Mouse (Mus musculus) stomach, postnatal 0 days (tissue): ENCODE results near the gene Slc7a6. TPM values are rescaled to one million over a fixed set of nuclear protein-coding genes. Genes with fewer than 3 reads are reported as not detected.

Experiments used
- ATAC-seq: fragments of 200-750 bp; cut with Nextera tagmentation; 2 replicates; pipeline ENCODE4 v1.8.0; 2017; ENCODE audit not compliant: low FRiP score, low TSS enrichment
- DNase-seq: peaks from one replicate; pipeline ENCODE4 v3.0.0-alpha.2; 2016; ENCODE audit warnings: low spot score
- H3K27ac ChIP-seq: fragments of 300-500 bp; sonication (generic); replicated peaks from 2 replicates; pipeline ENCODE4 v1.5.1; 2014; ENCODE audit warnings: mild to moderate bottlenecking, control low read depth
- H3K27me3 ChIP-seq: fragments of 300-500 bp; sonication (generic); 2 replicates; pipeline ENCODE4 v1.6.1; 2014; ENCODE audit warnings: low read length; ENCODE audit not compliant: control insufficient read depth, insufficient read depth
- H3K36me3 ChIP-seq: fragments of 300-500 bp; sonication (generic); 2 replicates; pipeline ENCODE4 v1.6.1; 2014; ENCODE audit warnings: low read length, mixed read lengths; ENCODE audit not compliant: control insufficient read depth, insufficient read depth
- H3K4me1 ChIP-seq: fragments of 300-500 bp; sonication (generic); replicated peaks from 2 replicates; pipeline ENCODE4 v1.6.1; 2014; ENCODE audit warnings: antibody characterized with exemption; ENCODE audit not compliant: control insufficient read depth, insufficient read depth
- H3K4me2 ChIP-seq: fragments of 300-500 bp; sonication (generic); replicated peaks from 2 replicates; pipeline ENCODE4 v1.6.1; 2014; ENCODE audit warnings: low read depth, mild to moderate bottlenecking, control low read depth, moderate library complexity
- H3K4me3 ChIP-seq: fragments of 300-500 bp; sonication (generic); 2 replicates; pipeline ENCODE4 v1.5.1; 2014; ENCODE audit warnings: low read depth, low read length, control low read depth
- H3K9ac ChIP-seq: fragments of 300-500 bp; sonication (generic); 2 replicates; pipeline ENCODE4 v1.6.1; 2014; ENCODE audit warnings: mild to moderate bottlenecking, low read length, control low read depth, mixed read lengths
- H3K9me3 ChIP-seq: fragments of 300-500 bp; sonication (generic); 2 replicates; pipeline ENCODE4 v1.6.1; 2016; ENCODE audit warnings: low read length; ENCODE audit not compliant: control insufficient read depth
- CTCF ChIP-seq: IDR thresholded peaks from 2 replicates; pipeline ENCODE4 v1.5.1; 2016; ENCODE audit warnings: antibody characterized with exemption, low read depth, mild to moderate bottlenecking, moderate library complexity
- EP300 ChIP-seq: optimal IDR thresholded peaks from 2 replicates; pipeline ENCODE3; 2016; ENCODE audit warnings: antibody characterized with exemption
- WGBS: fragments of 180-500 bp; shearing (Covaris S2); extraction: QIAGEN DNeasy Blood & Tissue Kit; methylation state at CpG from one replicate; pipeline ENCODE4 v1.1.7; 2014; 5-methylcytosine and 5-hydroxymethylcytosine counted together
- polyA plus RNA-seq: library from polyadenylated mRNA; unstranded; fragments of >200 nt; fragmentation: Nextera tagmentation; extraction: Ambion mirVana; gene quantifications from 2 replicates; pipeline ENCODE4 v1.2.1, GENCODE M21; 2015

Slc7a6 gene
- polyA plus RNA-seq, 1 experiment from 2014 or later = 25.8 TPM

DNA sequence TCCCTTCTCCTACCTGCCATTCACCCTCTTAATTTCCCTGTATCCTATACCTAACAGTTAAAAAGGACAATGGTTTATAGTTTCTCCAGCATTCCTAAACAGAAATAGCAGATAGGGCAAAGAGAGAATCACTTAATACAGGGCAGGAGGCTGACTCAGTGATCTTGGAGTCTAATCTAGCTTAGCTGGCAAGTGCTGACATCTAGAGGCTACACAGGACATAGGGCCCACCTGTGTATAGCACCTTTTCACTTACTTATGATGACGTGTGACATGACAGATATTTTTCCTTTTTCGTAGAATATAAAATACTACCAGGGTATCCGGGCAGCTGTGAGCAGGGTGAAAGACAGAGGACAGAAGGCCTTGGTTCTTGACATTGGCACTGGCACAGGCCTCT lies 51.0 kb downstream of the Slc7a6 start:
- 93% methylated on average over 3 of the region's 3 CpGs for WGBS
- Histone ChIP-seq H3K27me3 (no peaks in the 10 kb centered on the region), H3K9ac (no peak overlapping the region), H3K36me3 (peaks cover 3% of the 10 kb centered on the region; the same call in 1 of the 2 replicates), H3K9me3 (no peaks in the 10 kb centered on the region), H3K4me3 (no peak overlapping the region), H3K4me1 (no peaks in the 10 kb centered on the region), H3K4me2 (no peak overlapping the region), H3K27ac (no peak overlapping the region)
- TF ChIP-seq EP300 (no peak), CTCF (peak; percentile 56)
- DNase-seq (no peak), ATAC-seq (no peak)

DNA sequence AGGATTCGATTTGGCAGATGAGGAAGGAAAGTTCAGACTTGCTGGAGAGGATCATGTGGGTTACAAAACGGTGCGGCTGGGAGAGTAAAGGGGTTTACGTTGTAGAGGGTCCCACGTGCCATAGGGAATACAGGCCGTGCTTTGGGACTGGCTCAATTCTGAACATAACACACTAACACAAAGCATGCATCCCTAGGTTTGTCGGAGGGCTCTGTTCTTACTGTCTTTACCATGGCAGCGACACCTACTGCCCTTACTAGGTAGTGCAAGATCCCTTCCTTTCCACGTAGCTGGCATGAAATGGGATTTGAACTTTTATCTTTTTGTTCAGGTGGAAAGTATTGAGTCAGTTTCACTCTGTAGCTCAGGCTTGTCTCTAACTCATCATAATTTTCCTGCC lies 57.9 kb downstream of the Slc7a6 start:
- DNase-seq (peak; percentile 64), ATAC-seq (0 out of 2 replicates have a peak, but pooled peaks have one; percentile 54)
- Histone ChIP-seq H3K9me3 (no peaks in the 10 kb centered on the region), H3K4me3 (no peak overlapping the region), H3K4me1 (no peaks in the 10 kb centered on the region), H3K27me3 (no peaks in the 10 kb centered on the region), H3K9ac (no peak overlapping the region), H3K27ac (no peak overlapping the region), H3K4me2 (no peak overlapping the region), H3K36me3 (peaks cover 4% of the 10 kb centered on the region; the same call in 1 of the 2 replicates)
- 35% methylated on average over 9 of the region's 9 CpGs for WGBS
- TF ChIP-seq CTCF (peak; percentile 87), EP300 (no peak)

GRCm38 (mm10) chr8:106231536-106231935 lies 62.9 kb downstream of the Slc7a6 start:
- H3K4me2 ChIP-seq = no peak overlapping the region
- 90% methylated on average over 7 of the region's 7 CpGs for WGBS
- H3K27ac ChIP-seq = no peak overlapping the region
- no peaks in the 10 kb centered on the region for H3K9me3 ChIP-seq
- no peaks in the 10 kb centered on the region for H3K27me3 ChIP-seq
- no peak for TF ChIP-seq EP300
- TF ChIP-seq CTCF = no peak
- no peak overlapping the region for H3K9ac ChIP-seq
- ATAC-seq (no peak), DNase-seq (no peak)
- no peak overlapping the region for H3K4me3 ChIP-seq
- peaks cover 7% of the 10 kb centered on the region; the same call in 1 of the 2 replicates for H3K36me3 ChIP-seq
- H3K4me1 ChIP-seq = no peaks in the 10 kb centered on the region

- ATAC-seq = no peak
- Histone ChIP-seq H3K4me2 (no peak overlapping the region), H3K27ac (no peak overlapping the region), H3K9ac (no peak overlapping the region), H3K36me3 (peaks cover 13% of the 10 kb centered on the region), H3K27me3 (no peaks in the 10 kb centered on the region), H3K9me3 (no peaks in the 10 kb centered on the region), H3K4me1 (no peaks in the 10 kb centered on the region), H3K4me3 (no peak overlapping the region)
- WGBS = 65% methylated on average over 3 of the region's 3 CpGs
- no peak for TF ChIP-seq EP300
- TF ChIP-seq CTCF = peak; percentile 15; the same call in 1 of the 2 replicates
- no peak for DNase-seq
These were observed 64.1 kb downstream of the Slc7a6 start for GRCm38 (mm10) chr8:106232751-106233150.

DNA sequence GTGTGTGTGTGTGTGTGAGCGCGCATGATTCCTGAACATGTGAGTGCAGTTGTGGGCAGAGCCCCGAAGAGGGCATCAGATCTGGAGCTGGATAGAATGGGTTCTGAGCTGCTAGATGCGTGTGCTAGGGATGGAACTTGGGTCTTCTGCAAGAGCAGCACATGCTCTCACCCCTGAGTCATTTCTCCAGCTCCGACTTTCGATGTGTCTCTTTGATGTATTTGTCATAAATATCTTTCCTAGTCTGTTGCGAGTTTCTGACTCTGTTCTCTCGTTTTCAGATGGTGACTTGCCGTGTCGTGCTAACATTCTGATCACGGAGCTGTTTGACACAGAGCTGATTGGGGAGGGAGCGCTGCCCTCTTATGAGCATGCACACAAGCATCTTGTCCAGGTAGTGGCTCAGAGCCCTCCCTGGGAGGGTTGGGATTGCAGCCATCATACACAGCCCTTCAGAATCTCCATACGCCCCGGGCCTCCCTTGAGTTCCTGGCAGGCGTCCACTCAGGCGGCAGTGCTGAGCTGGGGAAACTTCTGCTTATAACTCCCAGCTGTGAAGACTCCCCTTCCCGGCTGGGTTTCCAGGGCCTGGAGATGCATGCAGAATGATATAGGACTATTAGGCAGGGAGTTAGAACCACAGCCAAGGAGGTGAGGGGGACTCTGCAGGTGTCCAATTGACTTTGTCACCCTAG lies 66.1 kb downstream of the Slc7a6 start:
- H3K9ac ChIP-seq = no peak overlapping the region
- H3K36me3 ChIP-seq = peaks cover 13% of the 10 kb centered on the region
- no peaks in the 10 kb centered on the region for H3K27me3 ChIP-seq
- ATAC-seq (no peak), DNase-seq (peak; percentile 37)
- H3K4me3 ChIP-seq = no peak overlapping the region
- 72% methylated on average over 17 of the region's 17 CpGs for WGBS
- H3K9me3 ChIP-seq = no peaks in the 10 kb centered on the region
- no peak overlapping the region for H3K4me2 ChIP-seq
- no peaks in the 10 kb centered on the region for H3K4me1 ChIP-seq
- TF ChIP-seq CTCF (no peak), EP300 (no peak)
- H3K27ac ChIP-seq = no peak overlapping the region

GRCm38 (mm10) chr8:106237106-106237505 lies 68.4 kb downstream of the Slc7a6 start:
- Histone ChIP-seq H3K9ac (no peak overlapping the region), H3K4me1 (no peaks in the 10 kb centered on the region), H3K36me3 (peaks cover 13% of the 10 kb centered on the region), H3K27me3 (no peaks in the 10 kb centered on the region), H3K4me2 (no peak overlapping the region), H3K9me3 (no peaks in the 10 kb centered on the region), H3K27ac (no peak overlapping the region), H3K4me3 (no peak overlapping the region)
- DNase-seq (no peak), ATAC-seq (no peak)
- WGBS = 73% methylated on average over 5 of the region's 5 CpGs
- no peak for TF ChIP-seq EP300
- TF ChIP-seq CTCF = no peak

Other genes starting within 250 kb of the Slc7a6 start
- 0.22 and 0.85 TPM in 2 replicates for gene Ctrl, start 235.0 kb upstream of the Slc7a6 start, polyA plus RNA-seq
- gene Psmb10, start 230.4 kb upstream of the Slc7a6 start, polyA plus RNA-seq = 65.9 and 68.0 TPM in 2 replicates
- gene Lcat, start 225.5 kb upstream of the Slc7a6 start, polyA plus RNA-seq = 0.75 and 0.77 TPM in 2 replicates
- gene Slc12a4, start 202.8 kb upstream of the Slc7a6 start, polyA plus RNA-seq = 12.8 and 14.1 TPM in 2 replicates
- gene Dpep3, start 189.4 kb upstream of the Slc7a6 start, polyA plus RNA-seq = not detected in 2 replicates
- 8.1 and 8.3 TPM in 2 replicates for gene Dus2, start 177.5 kb upstream of the Slc7a6 start, polyA plus RNA-seq
- not detected in 2 replicates for gene Dpep2nb, start 162.9 kb upstream of the Slc7a6 start, polyA plus RNA-seq
- gene Ddx28, start 157.0 kb upstream of the Slc7a6 start, polyA plus RNA-seq = 9.2 and 10.0 TPM in 2 replicates
- gene Nfatc3, start 110.0 kb upstream of the Slc7a6 start, polyA plus RNA-seq = 2.5 TPM in 2 replicates
- gene Esrp2, start 31.9 kb upstream of the Slc7a6 start, polyA plus RNA-seq = 38.9 and 48.0 TPM in 2 replicates
- gene Pla2g15, start 18.5 kb upstream of the Slc7a6 start, polyA plus RNA-seq = 5.6 and 5.7 TPM in 2 replicates
- 18.6 and 18.8 TPM in 2 replicates for gene Slc7a6os, start 42.1 kb downstream of the Slc7a6 start, polyA plus RNA-seq
- gene Prmt7, start 42.1 kb downstream of the Slc7a6 start, polyA plus RNA-seq = 21.9 and 22.1 TPM in 2 replicates
- gene Smpd3, start 169.1 kb downstream of the Slc7a6 start, polyA plus RNA-seq = 47.6 and 47.7 TPM in 2 replicates
- gene Zfp90, start 246.5 kb downstream of the Slc7a6 start, polyA plus RNA-seq = 8.6 and 8.8 TPM in 2 replicates